9 mouse cellular contexts compared by ENCODE assay signal in the genomic region with DNA sequence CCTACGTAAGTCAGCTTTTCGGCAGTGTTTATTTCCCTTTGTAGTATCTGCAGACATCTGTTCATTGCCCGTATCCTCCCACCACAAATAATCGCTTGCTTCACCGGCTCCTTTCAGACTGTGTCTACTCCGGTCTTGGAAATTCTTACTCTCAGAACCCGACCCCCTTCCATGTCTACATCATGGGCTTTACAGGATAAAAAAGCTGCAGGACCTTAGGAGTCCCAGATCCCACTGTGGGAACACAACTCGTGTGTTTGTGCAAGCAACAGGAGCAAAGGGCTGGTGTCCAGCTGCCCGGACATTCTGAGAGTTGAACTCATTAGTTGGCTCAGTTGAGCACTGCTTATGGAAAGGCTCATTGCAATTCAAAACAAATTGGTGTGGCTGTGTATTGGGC. TPM values are rescaled to one million over a fixed set of nuclear protein-coding genes. Genes with fewer than 3 reads are reported as not detected.
DNase-seq lines count a peak whose midpoint lies in the region; ATAC-seq and TF ChIP-seq lines count a peak whose summit lies in the region.
"Had no signal": no experiment of that assay in that cellular context is flagged by ENCODE, and none has a peak within 500 bp of the region (broad histone marks: within the 10 kb centered on the region; RNA-seq: fewer than 3 reads in every experiment).

No protein-coding gene starts in this region.

- intact Hi-C loops in left cerebral cortex, adult 2 months (cut with DNase I): no loop called here
- intact Hi-C loops in left cerebral cortex, postnatal 36 days (cut with DNase I): no loop called here

- TF ChIP-seq POLR2A in cerebellum, adult 2 months (IDR thresholded peaks at IDR 0.05; ENCODE audit: borderline replicate concordance, insufficient read depth, low read length): no peak

- no peaks in the 10 kb centered on the region for H3K36me3 ChIP-seq in forebrain, embryonic 10.5 days (replicated peaks)
- H3K36me3 ChIP-seq in hindbrain, embryonic 16.5 days (ENCODE audit: control insufficient read depth, insufficient read depth, low read length): no peaks in the 10 kb centered on the region
- no peaks in the 10 kb centered on the region for H3K36me3 ChIP-seq in neural tube, embryonic 13.5 days
- H3K36me3 ChIP-seq: limb, embryonic 15.5 days had no signal

- no peaks in the 10 kb centered on the region for H3K27me3 ChIP-seq in forebrain, embryonic 10.5 days (ENCODE audit: poor library complexity, severe bottlenecking)
- no peaks in the 10 kb centered on the region for H3K27me3 ChIP-seq in hindbrain, embryonic 16.5 days (replicated peaks; ENCODE audit: control insufficient read depth, insufficient read depth, low read length)
- H3K27me3 ChIP-seq in neural tube, embryonic 13.5 days: no peaks in the 10 kb centered on the region
- H3K27me3 ChIP-seq in cerebellum, adult 2 months (ENCODE audit: control insufficient read depth, insufficient read depth, low read length): no peaks in the 10 kb centered on the region
- H3K27me3 ChIP-seq: limb, embryonic 15.5 days had no signal

- H3K9me3 ChIP-seq in forebrain, embryonic 10.5 days: no peaks in the 10 kb centered on the region
- H3K9me3 ChIP-seq in hindbrain, embryonic 16.5 days (ENCODE audit: control insufficient read depth, low read length): no peaks in the 10 kb centered on the region
- no peaks in the 10 kb centered on the region for H3K9me3 ChIP-seq in neural tube, embryonic 13.5 days
- H3K9me3 ChIP-seq: limb, embryonic 15.5 days had no signal

- DNase-seq in left cerebral cortex, adult 2 months (ENCODE audit: extremely low spot score in 1 of 2, low spot score in 2 of 2): no peak
- DNase-seq in left cerebral cortex, adult 11 months (ENCODE audit: low spot score): no peak
- DNase-seq in forebrain, embryonic 10.5 days (ENCODE audit: extremely low spot score, low spot score): no peak
- no peak for DNase-seq in left cerebral cortex, postnatal 36 days (ENCODE audit: low spot score in 2 of 2)
- no peak for DNase-seq in cerebellum, postnatal 14 days
- DNase-seq in cerebellum, adult 2 months: no peak

- 0 out of 2 replicates have a peak overlapping the region, but pooled peaks have one; percentile 5 for H3K4me3 ChIP-seq in left cerebral cortex, adult 2 months
- H3K4me3 ChIP-seq in forebrain, embryonic 10.5 days: no peak overlapping the region
- no peak overlapping the region for H3K4me3 ChIP-seq in hindbrain, embryonic 16.5 days (ENCODE audit: low read length)
- H3K4me3 ChIP-seq in neural tube, embryonic 13.5 days: no peak overlapping the region
- no peak overlapping the region for H3K4me3 ChIP-seq in cerebellum, adult 2 months (replicated peaks; ENCODE audit: insufficient read depth, low read depth, low read length)
- H3K4me3 ChIP-seq: limb, embryonic 15.5 days had no signal

- no peak overlapping the region for H3K9ac ChIP-seq in hindbrain, embryonic 16.5 days (ENCODE audit: low read depth, low read length)
- no peak overlapping the region for H3K9ac ChIP-seq in neural tube, embryonic 13.5 days
- H3K9ac ChIP-seq: limb, embryonic 15.5 days had no signal

- peak overlapping the region; percentile 18; the same call in 1 of the 2 replicates for H3K4me2 ChIP-seq in hindbrain, embryonic 16.5 days (ENCODE audit: low read length)
- H3K4me2 ChIP-seq in neural tube, embryonic 13.5 days: peak overlapping the region; percentile 17; the same call in 1 of the 2 replicates
- H3K4me2 ChIP-seq: limb, embryonic 15.5 days had no signal

- no peak overlapping the region; the same call in 1 of the 2 replicates for H3K27ac ChIP-seq in left cerebral cortex, adult 2 months
- peak overlapping the region; percentile 40; the same call in 1 of the 2 replicates for H3K27ac ChIP-seq in forebrain, embryonic 10.5 days
- H3K27ac ChIP-seq in hindbrain, embryonic 16.5 days (ENCODE audit: low read depth, low read length): no peak overlapping the region
- no peak overlapping the region for H3K27ac ChIP-seq in neural tube, embryonic 13.5 days (replicated peaks)
- no peak overlapping the region for H3K27ac ChIP-seq in cerebellum, adult 2 months (ENCODE audit: insufficient read depth, low read length)
- H3K27ac ChIP-seq: limb, embryonic 15.5 days had no signal

- TF ChIP-seq CTCF in left cerebral cortex, adult 2 months (IDR thresholded peaks at IDR 0.05): no peak
- TF ChIP-seq CTCF in cerebellum, adult 2 months (IDR thresholded peaks at IDR 0.05; ENCODE audit: borderline replicate concordance, insufficient read depth, low read depth, low read length): no peak

- 44% methylated on average over 9 of the region's 9 CpGs for WGBS in forebrain, embryonic 10.5 days
- WGBS in hindbrain, embryonic 16.5 days: 14% methylated on average over 9 of the region's 9 CpGs
- WGBS in neural tube, embryonic 13.5 days: 17% methylated on average over 9 of the region's 9 CpGs
- 10% methylated on average over 9 of the region's 9 CpGs for WGBS in cerebellum, adult 2 months

- no peak for ATAC-seq in hindbrain, embryonic 16.5 days
- no peak for ATAC-seq in neural tube, embryonic 13.5 days (ENCODE audit: low read depth)

- H3K4me1 ChIP-seq in forebrain, embryonic 10.5 days: peaks cover 14% of the 10 kb centered on the region
- H3K4me1 ChIP-seq in hindbrain, embryonic 16.5 days (ENCODE audit: control insufficient read depth, insufficient read depth, low read depth, low read length): no peaks in the 10 kb centered on the region
- peaks cover 11% of the 10 kb centered on the region for H3K4me1 ChIP-seq in neural tube, embryonic 13.5 days (replicated peaks)
- H3K4me1 ChIP-seq in cerebellum, adult 2 months (ENCODE audit: control insufficient read depth, insufficient read depth, low read length): no peaks in the 10 kb centered on the region
- H3K4me1 ChIP-seq: limb, embryonic 15.5 days had no signal

RNA-seq across cellular contexts. Expression of a gene that starts 35.2 kb away (rescaled TPM):
- 10 to 100 TPM; 19.5 to 24.1 TPM for total RNA-seq in left cerebral cortex, adult 2 months (2021)
- polyA plus RNA-seq in forebrain, embryonic 10.5 days (2016; fragmentation: Nextera tagmentation; extraction: Ambion mirVana): 5.1 and 6.4 TPM in 2 replicates
- 5.8 and 6.7 TPM in 2 replicates for polyA plus RNA-seq in hindbrain, embryonic 16.5 days (2015; fragmentation: Nextera tagmentation; extraction: Ambion mirVana)
- polyA plus RNA-seq in neural tube, embryonic 13.5 days (2015; fragmentation: Nextera tagmentation; extraction: Ambion mirVana): 4.2 and 4.5 TPM in 2 replicates
- 10 to 100 TPM; 21.9 to 23.7 TPM for total RNA-seq in left cerebral cortex, postnatal 36 days (2021)
- polyA plus RNA-seq in cerebellum, adult 2 months (2012; rRNA removed): 25.2 and 26.1 TPM in 2 replicates

RNA-seq across cellular contexts. Expression of a gene that starts 46.9 kb away (rescaled TPM):
- total RNA-seq in left cerebral cortex, adult 2 months (2021): 1 to 10 TPM; 1.5 to 2.0 TPM
- 1.7 and 2.0 TPM in 2 replicates for polyA plus RNA-seq in forebrain, embryonic 10.5 days (2016; fragmentation: Nextera tagmentation; extraction: Ambion mirVana)
- 2.4 and 3.4 TPM in 2 replicates for polyA plus RNA-seq in hindbrain, embryonic 16.5 days (2015; fragmentation: Nextera tagmentation; extraction: Ambion mirVana)
- polyA plus RNA-seq in neural tube, embryonic 13.5 days (2015; fragmentation: Nextera tagmentation; extraction: Ambion mirVana): 2.6 TPM in 2 replicates
- total RNA-seq in left cerebral cortex, postnatal 36 days (2021): 1 to 10 TPM; 1.7 to 3.5 TPM
- 0.54 and 0.80 TPM in 2 replicates for polyA plus RNA-seq in cerebellum, adult 2 months (2012; rRNA removed)

RNA-seq across cellular contexts. Expression of a gene that starts 47.0 kb away (rescaled TPM):
- total RNA-seq in left cerebral cortex, adult 2 months (2021): 1 to 10 TPM; 5.8 to 7.1 TPM
- polyA plus RNA-seq in forebrain, embryonic 10.5 days (2016; fragmentation: Nextera tagmentation; extraction: Ambion mirVana): 2.5 and 3.8 TPM in 2 replicates
- 6.2 TPM in 2 replicates for polyA plus RNA-seq in hindbrain, embryonic 16.5 days (2015; fragmentation: Nextera tagmentation; extraction: Ambion mirVana)
- 8.4 and 8.8 TPM in 2 replicates for polyA plus RNA-seq in neural tube, embryonic 13.5 days (2015; fragmentation: Nextera tagmentation; extraction: Ambion mirVana)
- 1 to 10 TPM; 5.8 to 7.7 TPM for total RNA-seq in left cerebral cortex, postnatal 36 days (2021)
- polyA plus RNA-seq in cerebellum, adult 2 months (2012; rRNA removed): 2.6 TPM in 2 replicates
